Mouse (Mus musculus): ENCODE measurements around the gene Spn. TPM values are rescaled to one million over a fixed set of nuclear protein-coding genes. Genes with fewer than 3 reads are reported as not detected.

Spn gene
- polyA plus RNA-seq, 1 experiment from 2014 or later, result not detected

DNA sequence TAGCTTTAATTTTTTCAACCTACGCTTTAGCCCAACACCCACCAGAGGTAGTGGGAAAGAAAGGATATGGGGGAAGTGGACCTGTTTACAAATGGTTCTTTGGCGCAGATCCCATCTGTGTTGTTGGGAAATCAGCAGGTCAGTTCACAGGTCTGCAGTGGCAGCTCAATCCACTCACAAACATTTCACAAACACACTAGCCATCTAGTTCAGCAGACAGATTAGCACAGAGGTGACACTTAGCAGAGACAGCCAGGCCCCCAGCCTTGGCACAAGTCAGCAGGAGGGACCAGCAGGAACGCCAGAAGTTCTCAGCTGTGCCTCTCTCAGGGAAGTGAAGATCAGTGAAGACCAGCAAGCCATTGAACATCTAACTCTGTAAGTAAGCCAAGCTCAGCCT lies 10.3 kb upstream of the Spn start:
- WGBS, result 72% methylated on average over 3 of the region's 3 CpGs

DNA sequence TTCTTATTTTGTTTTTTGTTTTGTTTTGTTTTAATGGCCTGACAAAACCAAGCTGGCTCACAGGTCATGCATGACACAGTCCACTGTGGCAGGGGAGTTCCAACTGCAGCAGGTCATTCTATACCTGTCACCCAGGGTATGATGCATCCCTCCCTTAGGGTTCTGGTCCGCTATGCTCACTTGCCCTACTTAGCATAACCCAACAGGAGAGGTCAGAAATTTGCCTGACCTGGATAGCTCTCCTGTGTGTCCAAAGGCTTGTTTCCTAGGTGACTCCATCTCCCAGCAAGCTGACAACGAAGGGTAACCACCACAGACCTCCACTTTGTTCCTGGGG lies 8.6 kb upstream of the Spn start:
- ATAC-seq (replicated peaks; ENCODE audit: insufficient number of reproducible peaks, low FRiP score, low TSS enrichment, low read depth) (no peak), DNase-seq (ENCODE audit: low spot score) (no peak)
- H3K4me3 ChIP-seq (ENCODE audit: low read depth, low read length), result no peak overlapping the region
- no peaks in the 10 kb centered on the region for H3K4me1 ChIP-seq (ENCODE audit: control insufficient read depth, insufficient read depth, low read length)
- H3K27me3 ChIP-seq (ENCODE audit: control insufficient read depth, insufficient read depth, low read length), result no peaks in the 10 kb centered on the region
- H3K4me2 ChIP-seq (ENCODE audit: low read depth, low read length), result no peak overlapping the region
- H3K9ac ChIP-seq (replicated peaks; ENCODE audit: low read length), result no peak overlapping the region
- H3K9me3 ChIP-seq (replicated peaks; ENCODE audit: control insufficient read depth, low read length), result no peaks in the 10 kb centered on the region
- no peak overlapping the region for H3K27ac ChIP-seq (replicated peaks; ENCODE audit: low read depth, low read length)
- no peaks in the 10 kb centered on the region for H3K36me3 ChIP-seq (replicated peaks; ENCODE audit: control insufficient read depth, insufficient read depth, low read depth, low read length)
- WGBS, result 49% methylated on average over 2 of the region's 2 CpGs

More for the DNA sequence above, 10.3 kb upstream of the Spn start:
- H3K4me2 ChIP-seq (ENCODE audit: low read depth, low read length), result no peak overlapping the region
- no peaks in the 10 kb centered on the region for H3K9me3 ChIP-seq (replicated peaks; ENCODE audit: control insufficient read depth, low read length)
- H3K27ac ChIP-seq (replicated peaks; ENCODE audit: low read depth, low read length), result no peak overlapping the region
- no peak overlapping the region for H3K4me3 ChIP-seq (ENCODE audit: low read depth, low read length)
- ATAC-seq (replicated peaks; ENCODE audit: insufficient number of reproducible peaks, low FRiP score, low TSS enrichment, low read depth) (no peak), DNase-seq (ENCODE audit: low spot score) (no peak)
- no peaks in the 10 kb centered on the region for H3K36me3 ChIP-seq (replicated peaks; ENCODE audit: control insufficient read depth, insufficient read depth, low read depth, low read length)
- no peak overlapping the region for H3K9ac ChIP-seq (replicated peaks; ENCODE audit: low read length)
- H3K4me1 ChIP-seq (ENCODE audit: control insufficient read depth, insufficient read depth, low read length), result no peaks in the 10 kb centered on the region
- no peaks in the 10 kb centered on the region for H3K27me3 ChIP-seq (ENCODE audit: control insufficient read depth, insufficient read depth, low read length)

DNA sequence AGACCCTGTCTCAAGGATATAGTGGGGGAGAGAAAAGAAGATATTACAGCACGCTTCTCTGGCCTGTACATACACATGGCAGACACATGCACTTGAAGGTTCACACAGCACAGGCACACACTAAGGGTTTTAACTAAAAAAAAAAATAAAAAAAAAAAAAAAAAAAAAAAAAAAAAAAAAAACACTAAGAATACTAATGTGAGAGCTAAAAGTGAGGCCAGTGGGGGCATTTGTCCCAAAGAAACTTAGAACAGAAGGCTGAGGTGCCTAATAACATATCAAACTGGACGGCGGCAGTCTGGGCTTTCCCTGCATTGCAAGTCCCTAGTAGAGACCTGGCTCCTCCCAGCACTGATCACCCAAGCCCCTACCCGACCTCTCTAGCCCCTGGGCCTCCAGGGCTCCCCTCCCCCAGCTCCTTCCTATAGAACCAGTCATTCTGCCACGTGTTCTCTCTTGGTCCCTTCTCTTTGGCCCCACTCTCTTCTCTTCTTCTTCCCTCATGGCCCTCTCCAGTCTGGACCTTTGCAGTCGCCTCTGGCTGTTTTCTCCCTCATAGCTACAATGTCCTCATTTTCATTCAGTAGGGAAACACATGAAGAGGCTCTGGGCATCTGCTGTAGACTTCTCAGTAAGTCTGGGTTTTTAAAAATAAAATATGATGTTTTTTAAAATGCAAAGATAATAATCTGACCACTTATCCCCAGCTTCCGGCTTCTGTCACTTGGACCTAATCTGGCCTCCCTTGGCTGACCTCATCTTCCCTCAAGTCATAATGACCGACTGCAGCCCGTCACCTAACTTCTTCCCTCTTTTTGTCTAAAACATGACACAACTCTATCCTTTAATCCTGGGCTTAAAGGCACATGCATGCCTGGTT lies 8.0 kb upstream of the Spn start:
- Histone ChIP-seq H3K4me2 (ENCODE audit: low read depth, low read length) (no peak overlapping the region), H3K4me3 (ENCODE audit: low read depth, low read length) (no peak overlapping the region), H3K27me3 (ENCODE audit: control insufficient read depth, insufficient read depth, low read length) (no peaks in the 10 kb centered on the region), H3K27ac (replicated peaks; ENCODE audit: low read depth, low read length) (no peak overlapping the region), H3K36me3 (replicated peaks; ENCODE audit: control insufficient read depth, insufficient read depth, low read depth, low read length) (no peaks in the 10 kb centered on the region), H3K9me3 (replicated peaks; ENCODE audit: control insufficient read depth, low read length) (no peaks in the 10 kb centered on the region), H3K4me1 (ENCODE audit: control insufficient read depth, insufficient read depth, low read length) (no peaks in the 10 kb centered on the region), H3K9ac (replicated peaks; ENCODE audit: low read length) (no peak overlapping the region)
- DNase-seq (ENCODE audit: low spot score) (peak; percentile 16), ATAC-seq (replicated peaks; ENCODE audit: insufficient number of reproducible peaks, low FRiP score, low TSS enrichment, low read depth) (no peak)
- WGBS, result 48% methylated on average over 9 of the region's 9 CpGs

DNA sequence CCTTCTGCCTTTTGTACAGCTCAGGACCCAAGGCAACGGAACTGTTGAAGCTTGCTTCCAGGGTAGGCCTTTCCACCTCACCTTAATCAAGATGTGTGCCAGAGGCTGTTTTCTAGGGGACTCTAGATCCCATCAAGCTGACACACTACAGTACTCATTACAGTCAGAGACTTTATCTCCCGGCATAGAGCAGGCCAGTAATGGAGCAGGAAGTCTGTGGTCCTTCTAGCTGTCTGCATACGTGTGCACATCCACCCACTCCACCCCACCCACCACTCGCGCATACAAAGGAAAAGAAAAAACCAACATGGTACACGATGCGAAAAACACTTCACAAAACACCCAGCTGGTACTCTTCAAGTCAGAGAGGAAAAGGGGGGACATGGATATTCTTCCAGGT lies 6.8 kb upstream of the Spn start:
- no peaks in the 10 kb centered on the region for H3K27me3 ChIP-seq (ENCODE audit: control insufficient read depth, insufficient read depth, low read length)
- H3K4me3 ChIP-seq (ENCODE audit: low read depth, low read length), result no peak overlapping the region
- H3K4me1 ChIP-seq (ENCODE audit: control insufficient read depth, insufficient read depth, low read length), result no peaks in the 10 kb centered on the region
- no peak for ATAC-seq (replicated peaks; ENCODE audit: insufficient number of reproducible peaks, low FRiP score, low TSS enrichment, low read depth)
- WGBS, result 92% methylated on average over 7 of the region's 7 CpGs
- no peaks in the 10 kb centered on the region for H3K9me3 ChIP-seq (replicated peaks; ENCODE audit: control insufficient read depth, low read length)
- no peak for DNase-seq (ENCODE audit: low spot score)
- H3K9ac ChIP-seq (replicated peaks; ENCODE audit: low read length), result no peak overlapping the region
- no peaks in the 10 kb centered on the region for H3K36me3 ChIP-seq (replicated peaks; ENCODE audit: control insufficient read depth, insufficient read depth, low read depth, low read length)
- H3K27ac ChIP-seq (replicated peaks; ENCODE audit: low read depth, low read length), result no peak overlapping the region
- no peak overlapping the region for H3K4me2 ChIP-seq (ENCODE audit: low read depth, low read length)

DNA sequence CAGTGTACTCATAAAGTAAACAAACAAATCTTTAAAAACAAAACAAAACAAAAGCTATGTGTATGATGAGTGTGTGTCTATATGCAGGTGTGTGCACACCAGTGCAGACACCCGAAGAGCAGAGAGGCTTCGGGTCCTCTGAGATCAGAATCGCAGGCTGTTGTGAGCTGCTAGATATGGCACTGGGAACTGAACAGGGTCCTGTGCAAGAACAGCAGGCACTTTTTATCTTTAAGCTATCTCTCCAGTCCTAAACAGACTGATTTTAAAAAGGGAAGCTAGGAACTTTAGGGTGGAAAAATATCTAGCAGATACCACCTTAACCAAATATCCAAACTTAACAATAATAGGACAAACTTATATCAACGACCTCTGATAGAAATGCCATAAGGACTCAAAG lies 5.0 kb upstream of the Spn start:
- Histone ChIP-seq H3K9me3 (replicated peaks; ENCODE audit: control insufficient read depth, low read length) (no peaks in the 10 kb centered on the region), H3K9ac (replicated peaks; ENCODE audit: low read length) (no peak overlapping the region), H3K4me3 (ENCODE audit: low read depth, low read length) (no peak overlapping the region), H3K27ac (replicated peaks; ENCODE audit: low read depth, low read length) (no peak overlapping the region), H3K4me1 (ENCODE audit: control insufficient read depth, insufficient read depth, low read length) (no peaks in the 10 kb centered on the region), H3K27me3 (ENCODE audit: control insufficient read depth, insufficient read depth, low read length) (no peaks in the 10 kb centered on the region), H3K4me2 (ENCODE audit: low read depth, low read length) (no peak overlapping the region), H3K36me3 (replicated peaks; ENCODE audit: control insufficient read depth, insufficient read depth, low read depth, low read length) (no peaks in the 10 kb centered on the region)
- WGBS, result 86% methylated on average over 4 of the region's 4 CpGs
- DNase-seq (ENCODE audit: low spot score) (no peak), ATAC-seq (replicated peaks; ENCODE audit: insufficient number of reproducible peaks, low FRiP score, low TSS enrichment, low read depth) (no peak)

DNA sequence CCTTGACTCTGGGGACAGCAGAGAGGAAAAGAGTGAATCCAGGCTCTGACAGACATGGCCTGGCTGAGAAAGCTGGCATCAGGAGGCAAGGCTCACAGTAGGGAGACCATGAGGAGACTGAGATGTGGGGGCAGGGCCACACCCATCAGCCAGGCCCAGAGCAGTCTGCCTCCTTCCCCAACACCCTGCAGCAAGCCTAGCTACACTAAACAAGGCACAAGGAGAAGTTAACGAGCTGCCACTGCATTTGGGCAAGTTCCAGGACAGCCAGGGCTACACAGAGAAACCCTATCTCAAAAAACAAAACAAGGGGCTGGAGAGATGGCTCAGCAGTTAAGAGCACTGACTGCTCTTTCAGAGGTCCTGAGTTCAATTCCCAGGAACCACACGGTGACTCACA lies 4.6 kb upstream of the Spn start:
- ATAC-seq (replicated peaks; ENCODE audit: insufficient number of reproducible peaks, low FRiP score, low TSS enrichment, low read depth) (no peak), DNase-seq (ENCODE audit: low spot score) (no peak)
- H3K27me3 ChIP-seq (ENCODE audit: control insufficient read depth, insufficient read depth, low read length), result no peaks in the 10 kb centered on the region
- no peak overlapping the region for H3K27ac ChIP-seq (replicated peaks; ENCODE audit: low read depth, low read length)
- no peaks in the 10 kb centered on the region for H3K36me3 ChIP-seq (replicated peaks; ENCODE audit: control insufficient read depth, insufficient read depth, low read depth, low read length)
- H3K9me3 ChIP-seq (replicated peaks; ENCODE audit: control insufficient read depth, low read length), result no peaks in the 10 kb centered on the region
- H3K4me1 ChIP-seq (ENCODE audit: control insufficient read depth, insufficient read depth, low read length), result no peaks in the 10 kb centered on the region
- no peak overlapping the region for H3K9ac ChIP-seq (replicated peaks; ENCODE audit: low read length)
- H3K4me2 ChIP-seq (ENCODE audit: low read depth, low read length), result no peak overlapping the region
- 60% methylated on average over 2 of the region's 2 CpGs for WGBS
- H3K4me3 ChIP-seq (ENCODE audit: low read depth, low read length), result no peak overlapping the region

DNA sequence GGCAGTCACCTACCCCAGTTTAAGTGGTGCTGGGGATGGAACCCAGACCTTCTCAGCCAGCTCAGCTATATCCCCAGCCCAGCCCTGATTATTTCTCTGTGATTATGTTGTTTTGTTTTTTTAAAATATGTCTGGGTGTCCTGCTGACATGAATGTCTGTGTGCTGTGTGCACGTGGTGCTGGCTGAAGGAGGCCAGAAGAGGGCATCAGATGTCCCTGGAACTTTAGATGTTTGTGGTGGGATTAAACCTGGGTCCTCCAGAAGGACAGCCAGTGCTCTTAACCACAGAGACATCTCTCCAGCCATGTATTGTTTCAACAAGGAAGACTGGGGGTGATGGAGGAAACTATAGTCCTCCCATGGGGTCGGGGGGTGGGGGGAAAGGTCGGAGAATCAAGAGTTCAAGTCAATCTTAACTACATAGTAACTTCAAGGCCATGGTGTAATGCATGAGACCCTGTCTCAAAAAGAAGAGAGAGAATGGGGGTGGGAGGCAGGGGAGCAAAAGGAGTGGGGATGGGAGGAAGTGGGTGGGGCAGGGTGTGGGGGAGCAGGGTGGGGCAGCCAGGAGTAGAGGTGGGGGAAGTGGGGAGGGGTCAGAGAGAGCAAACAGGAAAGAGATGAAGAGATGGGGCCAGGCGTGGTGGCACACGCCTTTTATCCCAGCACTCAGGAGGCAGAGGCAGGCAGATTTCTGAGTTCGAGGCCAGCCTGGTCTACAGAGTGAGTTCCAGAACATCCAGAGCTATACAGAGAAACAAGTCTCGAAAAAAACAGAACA lies 3.2 kb upstream of the Spn start:
- WGBS, result 65% methylated on average over 7 of the region's 7 CpGs
- Histone ChIP-seq H3K9me3 (replicated peaks; ENCODE audit: control insufficient read depth, low read length) (no peaks in the 10 kb centered on the region), H3K9ac (replicated peaks; ENCODE audit: low read length) (no peak overlapping the region), H3K4me3 (ENCODE audit: low read depth, low read length) (no peak overlapping the region), H3K27ac (replicated peaks; ENCODE audit: low read depth, low read length) (no peak overlapping the region), H3K4me2 (ENCODE audit: low read depth, low read length) (no peak overlapping the region), H3K36me3 (replicated peaks; ENCODE audit: control insufficient read depth, insufficient read depth, low read depth, low read length) (no peaks in the 10 kb centered on the region), H3K4me1 (ENCODE audit: control insufficient read depth, insufficient read depth, low read length) (no peaks in the 10 kb centered on the region), H3K27me3 (ENCODE audit: control insufficient read depth, insufficient read depth, low read length) (no peaks in the 10 kb centered on the region)
- no peak for DNase-seq (ENCODE audit: low spot score)
- ATAC-seq (replicated peaks; ENCODE audit: insufficient number of reproducible peaks, low FRiP score, low TSS enrichment, low read depth), result no peak

DNA sequence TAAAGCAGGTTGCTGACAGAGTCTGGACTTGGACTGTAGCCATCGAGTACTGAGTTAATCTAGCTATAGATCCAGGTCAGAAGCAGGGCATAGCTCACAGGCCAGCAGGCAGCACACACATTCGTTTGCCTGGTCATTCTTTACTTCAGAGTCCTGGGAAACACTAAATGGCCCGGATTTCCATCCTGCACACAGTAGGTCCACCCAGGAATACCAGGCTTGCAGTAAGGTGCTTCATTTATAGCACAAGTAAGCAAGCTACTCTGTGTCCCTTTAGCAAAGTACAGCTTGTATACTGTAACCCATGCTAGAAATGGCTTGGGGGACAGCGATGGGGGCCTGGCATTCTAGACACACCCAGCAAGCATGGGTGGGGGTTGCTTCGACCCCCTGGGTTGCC lies 1.9 kb upstream of the Spn start:
- Histone ChIP-seq H3K36me3 (replicated peaks; ENCODE audit: control insufficient read depth, insufficient read depth, low read depth, low read length) (no peaks in the 10 kb centered on the region), H3K4me1 (ENCODE audit: control insufficient read depth, insufficient read depth, low read length) (no peaks in the 10 kb centered on the region), H3K27ac (replicated peaks; ENCODE audit: low read depth, low read length) (no peak overlapping the region), H3K9ac (replicated peaks; ENCODE audit: low read length) (no peak overlapping the region), H3K27me3 (ENCODE audit: control insufficient read depth, insufficient read depth, low read length) (no peaks in the 10 kb centered on the region), H3K9me3 (replicated peaks; ENCODE audit: control insufficient read depth, low read length) (no peaks in the 10 kb centered on the region), H3K4me2 (ENCODE audit: low read depth, low read length) (no peak overlapping the region), H3K4me3 (ENCODE audit: low read depth, low read length) (no peak overlapping the region)
- DNase-seq (ENCODE audit: low spot score) (no peak), ATAC-seq (replicated peaks; ENCODE audit: insufficient number of reproducible peaks, low FRiP score, low TSS enrichment, low read depth) (no peak)
- WGBS, result 51% methylated on average over 5 of the region's 5 CpGs
